Mouse (Mus musculus) left cerebral cortex, adult 2 months (tissue): ENCODE data around the gene Cemip. TPM values are rescaled to one million over a fixed set of nuclear protein-coding genes. Genes with fewer than 3 reads are reported as not detected.

Source experiments
- DNase-seq, 2 experiments: peaks; one replicate each; pipeline ENCODE4 v3.0.0; 2021 to 2022; ENCODE audit warnings: low spot score in 2 of 2, mixed read lengths in 1 of 2; ENCODE audit errors: extremely low spot score in 1 of 2
- H3K27ac ChIP-seq: fragments of 200-600 bp; 2 replicates; pipeline ENCODE4 v1.8.1; 2022
- H3K4me3 ChIP-seq: fragments of 200-600 bp; 2 replicates; pipeline ENCODE4 v1.8.1; 2022
- CTCF ChIP-seq: fragments of 200-600 bp; IDR thresholded peaks from 2 replicates; pipeline ENCODE4 v1.8.1; 2022; ENCODE audit warnings: antibody characterized with exemption, mild to moderate bottlenecking, moderate library complexity
- intact Hi-C: fragments of 180-260 bp; cut with DNase I; formaldehyde crosslinking; loops from one replicate; pipeline ENCODE4 v1.15.1; 2025
- total RNA-seq, 2 experiments: library from RNA; stranded (reverse); gene quantifications; 2 replicates each; pipeline ENCODE4 v1.2.3; 2021

Gene Cemip
- total RNA-seq, 2 experiments from 2014 or later: 16.3 to 16.9 TPM

DNA sequence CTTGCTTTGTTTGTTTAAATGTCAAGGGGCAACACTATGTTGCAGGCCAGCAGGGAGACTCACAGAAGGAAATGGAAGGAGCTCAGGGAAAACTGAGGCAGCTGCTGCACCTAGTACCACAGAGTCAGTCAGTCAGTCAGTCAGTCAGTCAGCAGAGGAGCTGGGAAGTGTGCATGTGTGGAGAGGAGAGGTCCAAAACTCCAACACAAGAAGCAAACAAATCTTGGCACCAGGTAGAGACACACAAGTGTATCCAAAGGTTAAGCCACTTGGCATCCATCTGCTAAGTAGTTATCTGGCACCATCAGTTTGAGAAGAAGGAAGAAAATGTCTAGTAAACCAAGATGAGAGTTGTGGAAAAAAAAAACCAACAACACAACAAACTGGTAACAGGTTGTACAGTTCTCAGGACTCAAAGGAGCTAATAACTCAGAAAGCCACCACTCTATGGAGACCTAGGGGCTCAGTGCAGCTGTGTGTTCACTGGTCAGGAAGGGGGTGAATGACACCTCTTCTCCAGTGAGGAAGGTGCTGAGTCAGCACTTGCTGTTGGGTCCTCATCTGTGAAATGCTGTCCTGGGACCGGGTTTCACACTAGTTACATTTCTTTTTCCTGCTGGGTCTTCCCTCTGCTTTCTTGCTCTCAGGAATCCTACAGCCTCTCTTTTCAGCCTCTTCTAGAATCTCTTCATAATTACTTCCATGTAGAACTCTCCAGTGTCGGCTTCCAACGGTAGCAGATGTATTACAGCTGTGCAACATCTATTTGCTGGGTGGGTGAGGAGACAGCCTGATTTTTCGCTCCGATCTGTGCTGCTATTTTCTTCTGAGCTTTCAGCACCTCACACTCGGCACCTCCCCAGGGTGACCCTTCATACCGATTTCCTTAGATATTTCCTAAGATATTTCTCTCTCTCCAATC is 30.6 kb upstream of the Cemip start:
- intact Hi-C loops: no loop called here
- Histone ChIP-seq H3K27ac (no peak overlapping the region), H3K4me3 (no peak overlapping the region)
- TF ChIP-seq CTCF: no peak
- DNase-seq: no peak

DNA sequence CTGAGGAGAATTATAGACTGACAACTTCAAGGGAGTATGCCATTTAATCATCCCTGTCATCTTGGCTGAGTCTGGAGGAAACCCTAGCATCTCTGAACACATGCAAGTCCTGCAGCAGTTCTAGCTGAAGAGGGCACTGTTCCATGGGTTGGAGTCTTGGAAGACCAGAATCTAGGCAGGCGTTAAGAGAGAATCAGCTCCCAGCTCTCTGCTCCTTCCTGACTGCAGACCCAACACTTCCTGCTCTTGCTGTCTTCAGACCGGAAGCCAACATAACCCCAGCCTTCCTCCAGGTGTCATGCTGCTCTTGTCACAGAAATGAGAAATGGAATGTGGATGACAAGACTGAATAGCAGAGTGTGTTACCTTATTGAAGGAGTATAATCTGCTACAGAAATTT is 29.1 kb upstream of the Cemip start:
- TF ChIP-seq CTCF: peak; percentile 31
- Histone ChIP-seq H3K27ac (no peak overlapping the region), H3K4me3 (no peak overlapping the region)
- DNase-seq: no peak
- intact Hi-C loops: no loop called here

DNA sequence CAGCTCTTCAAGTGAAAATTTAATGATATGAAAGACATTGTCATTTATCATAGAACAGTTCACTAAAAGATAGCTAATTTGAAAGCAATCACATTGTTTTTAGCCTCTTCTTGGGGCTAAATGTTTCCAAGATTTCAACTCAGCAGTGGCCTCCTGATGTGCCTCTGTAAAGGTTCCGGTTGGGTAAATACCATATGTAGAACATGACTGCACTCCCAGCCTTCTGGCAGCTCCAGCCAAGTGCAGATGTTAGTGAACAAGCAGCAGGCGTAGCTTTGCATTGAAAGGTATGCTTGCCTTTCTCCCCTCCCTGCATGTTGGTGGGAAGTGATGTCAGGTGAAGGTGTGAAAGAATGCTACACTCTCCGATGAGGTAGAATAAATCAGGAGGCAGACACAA is 28.5 kb upstream of the Cemip start:
- DNase-seq: no peak
- intact Hi-C loops: no loop called here
- Histone ChIP-seq H3K4me3 (no peak overlapping the region), H3K27ac (no peak overlapping the region)
- TF ChIP-seq CTCF: no peak

GRCm38 (mm10) chr7:84113035-84113390 is 26.7 kb upstream of the Cemip start:
- no peak for TF ChIP-seq CTCF
- no peak overlapping the region for H3K4me3 ChIP-seq
- intact Hi-C loops: no loop called here
- H3K27ac ChIP-seq: no peak overlapping the region
- no peak for DNase-seq

GRCm38 (mm10) chr7:84112351-84113034 is 26.2 kb upstream of the Cemip start:
- H3K4me3 ChIP-seq: no peak overlapping the region
- intact Hi-C loops: no loop called here

DNA sequence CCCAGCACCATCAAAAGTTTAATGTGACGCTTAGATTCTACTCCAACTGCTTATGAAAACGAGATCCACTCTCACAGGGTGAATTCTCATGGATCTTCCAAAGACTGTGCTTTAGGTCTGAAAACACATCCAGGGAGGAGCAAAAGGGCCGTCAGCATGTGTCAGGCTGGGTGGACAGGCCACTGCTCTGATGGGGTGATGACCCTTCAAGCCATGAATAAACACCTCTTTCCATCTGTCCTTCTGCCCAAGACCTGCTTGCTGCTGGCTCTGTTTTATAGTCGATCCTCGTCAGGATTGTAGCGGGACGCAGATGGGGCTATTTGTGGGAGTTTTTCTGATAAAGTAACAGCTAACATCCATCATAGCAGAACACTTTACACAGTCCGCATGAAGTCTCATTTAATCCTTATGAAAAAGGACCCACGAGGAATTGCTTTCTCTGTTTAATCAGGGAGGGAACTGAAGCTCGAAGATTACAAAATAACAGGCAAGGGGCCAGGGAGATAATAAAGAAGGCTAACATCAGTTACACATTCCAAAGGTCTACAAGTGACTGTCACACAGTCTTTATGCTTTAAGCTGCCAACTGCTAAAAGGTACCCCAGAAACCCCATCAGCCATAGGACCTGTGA is 25.5 kb upstream of the Cemip start:
- no peak overlapping the region for H3K4me3 ChIP-seq
- intact Hi-C loops: no loop called here
- TF ChIP-seq CTCF: no peak

More at GRCm38 (mm10) chr7:84112351-84113034, 26.2 kb upstream of the Cemip start:
- DNase-seq: no peak
- TF ChIP-seq CTCF: no peak
- no peak overlapping the region for H3K27ac ChIP-seq

GRCm38 (mm10) chr7:84106942-84107341 is 20.6 kb upstream of the Cemip start:
- H3K4me3 ChIP-seq: no peak overlapping the region
- TF ChIP-seq CTCF: no peak
- H3K27ac ChIP-seq: no peak overlapping the region
- DNase-seq: no peak
- intact Hi-C loops: no loop called here

More for the DNA sequence above, 25.5 kb upstream of the Cemip start:
- DNase-seq: no peak
- H3K27ac ChIP-seq: no peak overlapping the region

DNA sequence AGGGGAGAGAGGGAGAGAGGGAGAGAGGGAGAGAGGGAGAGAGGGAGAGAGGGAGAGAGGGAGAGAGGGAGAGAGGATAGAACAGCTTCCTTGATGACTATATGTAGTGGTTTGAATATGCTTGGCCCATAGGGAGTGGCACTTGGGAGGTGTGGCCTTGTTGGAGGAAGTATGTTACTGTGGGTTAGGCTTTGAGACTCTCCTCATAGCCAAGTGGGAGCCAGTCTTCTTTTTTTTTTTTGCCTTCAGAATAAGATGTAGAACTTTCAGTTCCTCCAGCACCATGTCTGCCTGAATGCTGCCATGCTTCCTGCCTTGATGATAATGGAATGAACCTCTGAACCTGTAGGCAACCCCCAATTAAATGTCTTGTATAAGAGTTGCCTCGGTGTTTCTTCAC is 16.3 kb upstream of the Cemip start:
- no peak for DNase-seq
- TF ChIP-seq CTCF: no peak
- Histone ChIP-seq H3K4me3 (no peak overlapping the region), H3K27ac (no peak overlapping the region)
- intact Hi-C loops: no loop called here

DNA sequence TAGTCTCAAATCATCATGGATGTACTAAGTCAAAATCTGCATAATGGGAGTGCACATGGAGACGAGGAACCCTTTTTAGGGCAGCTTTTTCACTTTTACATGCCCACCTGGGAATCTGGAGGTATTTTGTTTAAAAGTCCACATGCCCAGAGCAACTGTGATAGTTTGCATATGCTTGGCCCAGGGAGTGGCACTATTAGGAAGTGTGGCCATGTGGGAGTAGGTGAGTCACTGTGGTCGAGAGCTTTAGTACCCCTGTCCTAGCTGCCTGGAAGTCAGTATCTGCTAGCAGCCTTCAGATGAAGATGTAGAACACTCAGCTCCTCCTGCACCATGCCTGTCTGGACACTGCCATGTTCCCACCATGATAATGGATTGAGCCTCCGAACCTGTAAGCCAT is 14.4 kb upstream of the Cemip start:
- intact Hi-C loops: no loop called here
- TF ChIP-seq CTCF: no peak
- Histone ChIP-seq H3K27ac (no peak overlapping the region), H3K4me3 (no peak overlapping the region)
- no peak for DNase-seq

DNA sequence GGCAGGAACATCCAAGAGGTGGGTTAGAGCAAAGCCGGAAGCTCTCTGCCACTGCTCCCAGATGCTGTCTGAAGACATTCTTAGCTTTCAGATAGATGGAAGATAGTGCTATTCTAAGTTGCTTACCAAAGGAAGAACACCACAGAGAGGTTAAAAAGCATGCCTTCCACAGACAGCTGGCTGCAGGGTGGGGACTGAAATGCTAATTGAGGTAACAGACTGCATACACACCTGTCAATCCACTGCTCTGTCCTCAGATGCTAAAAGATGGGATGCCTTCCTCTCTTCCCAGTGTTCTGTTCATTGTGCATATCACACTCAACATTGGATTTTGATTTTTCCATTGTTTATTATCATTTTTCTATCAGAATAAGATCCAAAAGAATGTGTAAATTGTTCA is 11.8 kb upstream of the Cemip start:
- no peak overlapping the region for H3K4me3 ChIP-seq

DNA sequence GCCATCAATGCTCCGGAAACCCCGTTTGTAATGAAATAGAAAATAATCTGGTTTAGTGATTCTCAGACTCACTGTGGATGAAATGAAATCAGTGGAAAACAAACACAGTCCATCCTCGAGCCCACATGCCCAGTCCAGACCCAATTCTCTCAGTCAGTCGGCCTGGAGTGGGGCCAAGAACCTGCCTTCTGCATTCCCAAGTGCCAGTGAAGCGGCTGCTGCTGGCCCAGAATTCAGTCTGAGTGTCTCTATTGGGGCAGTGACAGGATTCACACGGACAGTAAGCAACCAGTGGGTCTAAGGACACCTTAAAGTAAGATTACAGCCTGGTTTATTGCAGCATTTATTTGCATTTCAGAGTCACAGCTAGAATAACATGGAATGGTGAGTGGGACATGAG is 10.2 kb upstream of the Cemip start:
- no peak for TF ChIP-seq CTCF
- intact Hi-C loops: no loop called here
- DNase-seq: no peak
- Histone ChIP-seq H3K27ac (no peak overlapping the region), H3K4me3 (no peak overlapping the region)

More for the DNA sequence above, 11.8 kb upstream of the Cemip start:
- TF ChIP-seq CTCF: no peak
- H3K27ac ChIP-seq: no peak overlapping the region
- intact Hi-C loops: no loop called here
- DNase-seq: no peak

- intact Hi-C loops: no loop called here
- DNase-seq: no peak
- TF ChIP-seq CTCF: no peak
- H3K27ac ChIP-seq: no peak overlapping the region
- no peak overlapping the region for H3K4me3 ChIP-seq
Measured at GRCm38 (mm10) chr7:84090793-84091192, 4.5 kb upstream of the Cemip start.
